Mouse (Mus musculus): ENCODE data around the gene Pomc. TPM values are rescaled to one million over a fixed set of nuclear protein-coding genes. Genes with fewer than 3 reads are reported as not detected.
"Not testable (repeated sequence)": the region's sequence is repeated elsewhere in the genome, so short reads cannot be mapped to it uniquely, and the experiment has no call there.

The Pomc gene
- polyA plus RNA-seq, 1 experiment from 2014 or later = 0.26 TPM

DNA sequence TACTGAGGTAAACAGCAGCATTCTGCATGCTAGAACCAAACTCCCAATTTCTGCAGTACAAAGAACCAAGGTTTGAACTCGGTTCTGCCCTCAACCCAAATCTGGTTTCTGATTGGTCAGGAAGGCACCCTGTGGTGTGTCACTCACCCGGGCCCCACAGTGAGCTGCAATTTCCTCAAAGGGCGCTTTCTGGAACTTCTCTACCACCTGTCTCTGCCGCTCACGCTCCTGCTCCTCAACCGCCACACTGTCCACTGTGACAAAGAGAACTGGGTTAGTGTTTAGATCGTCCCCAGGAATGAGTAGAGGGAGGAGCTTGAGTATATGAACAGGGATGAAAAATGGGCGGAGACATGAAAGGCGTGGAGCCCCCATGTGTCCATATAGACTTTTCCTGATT lies 13.6 kb downstream of the Pomc start:
- no peak for ATAC-seq (ENCODE audit: insufficient read depth)
- Histone ChIP-seq H3K27me3 (no peaks in the 10 kb centered on the region), H3K9me3 (replicated peaks) (no peaks in the 10 kb centered on the region), H3K9ac (no peak overlapping the region), H3K4me2 (no peak overlapping the region), H3K4me1 (replicated peaks) (no peaks in the 10 kb centered on the region), H3K36me3 (replicated peaks) (no peaks in the 10 kb centered on the region), H3K4me3 (replicated peaks) (no peak overlapping the region), H3K27ac (replicated peaks) (no peak overlapping the region)
- 43% methylated on average over 9 of the region's 9 CpGs for WGBS (ENCODE audit: insufficient replicate concordance)

DNA sequence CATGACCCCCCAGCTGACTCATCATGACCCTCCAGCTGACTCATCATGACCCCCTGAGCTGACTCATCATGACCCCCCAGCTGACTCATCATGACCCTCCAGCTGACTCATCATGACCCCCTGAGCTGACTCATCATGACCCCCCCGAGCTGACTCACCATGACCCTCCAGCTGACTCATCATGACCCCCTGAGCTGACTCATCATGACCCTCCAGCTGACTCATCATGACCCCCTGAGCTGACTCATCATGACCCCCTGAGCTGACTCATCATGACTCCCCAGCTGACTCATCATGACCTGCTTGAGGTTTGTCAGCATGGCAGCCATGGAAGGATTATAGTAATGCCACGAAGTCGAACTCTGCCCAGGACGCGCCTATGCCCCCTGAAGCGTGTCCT lies 18.4 kb downstream of the Pomc start:
- 69% methylated on average over 6 of the region's 6 CpGs for WGBS (ENCODE audit: insufficient replicate concordance)
- H3K27me3 ChIP-seq; ATAC-seq (ENCODE audit: insufficient read depth); H3K36me3 ChIP-seq (replicated peaks); H3K9me3 ChIP-seq (replicated peaks); H3K27ac ChIP-seq (replicated peaks); H3K9ac ChIP-seq; H3K4me2 ChIP-seq; H3K4me1 ChIP-seq (replicated peaks); H3K4me3 ChIP-seq (replicated peaks): not testable (repeated sequence)

DNA sequence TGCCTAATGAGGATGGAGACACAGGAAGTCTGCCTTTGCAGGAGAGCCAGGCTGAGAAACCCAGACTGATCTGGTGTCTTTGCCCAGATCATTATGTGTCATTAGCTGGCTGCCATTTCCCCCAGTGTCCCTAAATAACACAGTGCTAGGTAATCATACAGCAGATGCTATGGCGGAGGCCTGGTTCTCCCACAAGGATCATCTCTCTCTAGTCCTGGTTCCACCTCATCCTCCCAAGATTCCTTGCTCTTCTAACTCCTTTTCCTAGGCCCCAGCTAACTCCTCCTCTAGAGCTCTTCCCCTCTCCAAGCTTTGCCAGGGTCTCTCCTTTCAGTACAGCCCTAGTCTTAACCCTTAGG lies 26.2 kb downstream of the Pomc start:
- no peak for ATAC-seq (ENCODE audit: insufficient read depth)
- Histone ChIP-seq H3K9me3 (replicated peaks) (no peaks in the 10 kb centered on the region), H3K36me3 (replicated peaks) (no peaks in the 10 kb centered on the region), H3K4me1 (replicated peaks) (peaks cover 15% of the 10 kb centered on the region), H3K27ac (replicated peaks) (no peak overlapping the region), H3K9ac (no peak overlapping the region), H3K27me3 (peaks cover 26% of the 10 kb centered on the region), H3K4me3 (replicated peaks) (peak overlapping the region; percentile 44; the same call in 1 of the 2 replicates), H3K4me2 (peak overlapping the region; percentile 69)
- WGBS (ENCODE audit: insufficient replicate concordance) = 38% methylated on average over 1 of the region's 1 CpGs

DNA sequence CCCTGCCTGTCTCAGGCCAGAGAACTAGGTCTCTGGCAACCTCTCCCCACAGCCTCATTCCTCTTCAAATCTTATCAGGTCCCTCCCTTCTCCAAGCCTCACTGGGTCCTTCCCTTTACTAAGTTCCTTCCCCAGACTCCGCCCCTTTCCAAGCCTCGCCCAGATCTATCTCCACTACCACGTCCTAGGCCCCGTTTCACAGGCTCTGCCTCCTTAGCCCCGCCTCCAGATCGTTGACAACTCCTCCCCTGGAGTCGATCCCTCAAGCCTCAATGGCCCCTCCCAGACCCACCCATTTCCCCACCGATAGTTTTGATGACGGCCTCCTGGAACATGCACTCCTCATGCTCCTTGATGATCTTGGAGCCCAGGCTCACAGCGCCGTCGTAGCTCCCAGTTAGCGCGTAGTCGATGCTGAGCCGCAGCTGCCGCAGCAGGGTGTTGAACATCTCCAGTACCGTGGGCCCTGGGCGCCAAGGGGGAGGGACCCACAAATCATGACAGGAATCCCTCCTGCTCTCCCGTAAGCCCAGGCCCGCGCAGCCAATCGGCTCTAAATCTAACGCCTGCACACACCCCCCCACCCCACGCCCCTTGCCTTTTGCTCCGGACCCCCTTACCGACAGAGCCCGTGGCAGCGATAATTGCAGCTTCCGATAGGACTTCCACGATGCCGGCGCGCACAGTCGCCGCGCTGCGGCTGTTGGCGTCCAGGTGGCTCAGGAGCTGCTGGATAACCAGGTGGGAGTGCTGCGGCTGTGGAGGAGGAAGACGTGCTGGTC lies 26.8 kb downstream of the Pomc start:
- H3K36me3 ChIP-seq (replicated peaks) = no peaks in the 10 kb centered on the region
- no peaks in the 10 kb centered on the region for H3K9me3 ChIP-seq (replicated peaks)
- peak overlapping the region; percentile 69 for H3K4me2 ChIP-seq
- H3K27me3 ChIP-seq = peaks cover 26% of the 10 kb centered on the region
- under 1% methylated on average over 39 of the region's 41 CpGs for WGBS (ENCODE audit: insufficient replicate concordance)
- peak overlapping the region; percentile 44 for H3K4me3 ChIP-seq (replicated peaks)
- no peak overlapping the region for H3K27ac ChIP-seq (replicated peaks)
- no peak overlapping the region for H3K9ac ChIP-seq
- peaks cover 15% of the 10 kb centered on the region for H3K4me1 ChIP-seq (replicated peaks)
- peak; percentile 85 for ATAC-seq (ENCODE audit: insufficient read depth)

DNA sequence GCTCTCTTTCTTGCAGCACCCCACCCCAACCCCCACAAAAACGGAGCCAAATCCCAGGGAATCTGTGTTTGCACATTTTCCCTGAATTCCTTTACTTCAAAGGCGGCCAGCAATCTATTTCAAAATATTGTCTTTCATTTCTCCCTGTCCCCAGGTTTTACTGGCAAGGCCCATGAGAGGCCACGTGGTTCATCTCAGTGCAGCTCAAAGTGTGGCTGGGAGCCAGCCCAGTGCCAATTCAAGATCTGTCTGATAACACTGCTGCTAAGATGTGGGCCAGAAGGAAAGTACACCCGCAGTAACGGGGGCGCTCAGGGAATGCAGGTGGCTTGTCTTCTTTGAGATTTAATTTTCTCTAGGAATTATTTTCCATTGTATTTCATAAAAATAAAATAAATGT lies 27.5 kb downstream of the Pomc start:
- Histone ChIP-seq H3K9me3 (replicated peaks) (no peaks in the 10 kb centered on the region), H3K27me3 (peaks cover 26% of the 10 kb centered on the region), H3K36me3 (replicated peaks) (no peaks in the 10 kb centered on the region), H3K27ac (replicated peaks) (no peak overlapping the region), H3K4me1 (replicated peaks) (peaks cover 15% of the 10 kb centered on the region), H3K4me2 (peak overlapping the region; percentile 69), H3K9ac (no peak overlapping the region), H3K4me3 (replicated peaks) (no peak overlapping the region)
- no peak for ATAC-seq (ENCODE audit: insufficient read depth)
- WGBS (ENCODE audit: insufficient replicate concordance) = 16% methylated on average over 6 of the region's 6 CpGs

DNA sequence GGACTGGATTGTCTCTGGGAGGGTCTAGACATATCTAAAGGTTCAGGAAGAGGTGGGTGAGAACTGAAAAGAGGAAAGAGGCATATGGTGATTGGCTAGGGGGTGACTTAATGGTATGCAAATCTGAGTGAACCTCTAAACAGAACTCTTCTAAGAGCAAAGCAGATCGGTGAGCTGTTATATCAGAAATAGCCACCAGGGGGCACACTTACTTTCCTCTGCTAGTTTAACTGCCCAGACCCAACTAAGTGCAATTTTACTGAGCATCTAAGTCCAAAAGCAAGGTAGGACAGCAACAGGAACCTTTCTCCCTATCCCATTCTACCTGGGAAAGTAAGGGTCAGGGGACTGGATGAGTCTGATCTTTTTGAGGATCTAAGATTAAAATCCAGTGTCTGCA lies 29.0 kb downstream of the Pomc start:
- 0% methylated on average over 1 of the region's 1 CpGs for WGBS (ENCODE audit: insufficient replicate concordance)
- Histone ChIP-seq H3K4me3 (replicated peaks) (no peak overlapping the region), H3K9ac (no peak overlapping the region), H3K36me3 (replicated peaks) (no peaks in the 10 kb centered on the region), H3K27ac (replicated peaks) (no peak overlapping the region), H3K27me3 (peaks cover 26% of the 10 kb centered on the region), H3K4me1 (replicated peaks) (peaks cover 15% of the 10 kb centered on the region), H3K9me3 (replicated peaks) (no peaks in the 10 kb centered on the region), H3K4me2 (no peak overlapping the region)
- ATAC-seq (ENCODE audit: insufficient read depth) = no peak

DNA sequence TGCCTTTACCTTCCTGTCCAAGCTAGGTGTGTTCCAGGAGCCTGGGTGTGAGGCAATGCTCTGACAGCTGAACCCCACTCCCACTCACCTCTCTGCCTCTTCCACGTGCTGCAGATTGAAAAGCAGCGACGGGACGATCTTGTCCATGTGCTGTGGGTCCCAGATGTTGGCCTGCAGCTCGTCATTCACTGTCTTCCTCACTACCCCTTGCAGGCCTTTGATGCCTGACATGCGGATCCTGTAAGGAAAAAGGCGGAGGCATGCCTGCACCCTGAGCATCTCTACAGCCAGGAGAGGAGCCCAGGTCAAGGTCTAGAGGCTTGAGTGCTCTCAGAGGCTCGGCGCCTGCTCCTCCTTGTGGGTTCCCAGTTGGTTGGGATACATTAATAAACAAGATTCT lies 29.7 kb downstream of the Pomc start:
- no peaks in the 10 kb centered on the region for H3K9me3 ChIP-seq (replicated peaks)
- H3K4me2 ChIP-seq = no peak overlapping the region
- peaks cover 26% of the 10 kb centered on the region for H3K27me3 ChIP-seq
- no peak overlapping the region for H3K27ac ChIP-seq (replicated peaks)
- WGBS (ENCODE audit: insufficient replicate concordance) = 61% methylated on average over 9 of the region's 9 CpGs
- ATAC-seq (ENCODE audit: insufficient read depth) = no peak
- H3K4me3 ChIP-seq (replicated peaks) = no peak overlapping the region
- H3K9ac ChIP-seq = no peak overlapping the region
- H3K36me3 ChIP-seq (replicated peaks) = no peaks in the 10 kb centered on the region
- peaks cover 15% of the 10 kb centered on the region for H3K4me1 ChIP-seq (replicated peaks)

DNA sequence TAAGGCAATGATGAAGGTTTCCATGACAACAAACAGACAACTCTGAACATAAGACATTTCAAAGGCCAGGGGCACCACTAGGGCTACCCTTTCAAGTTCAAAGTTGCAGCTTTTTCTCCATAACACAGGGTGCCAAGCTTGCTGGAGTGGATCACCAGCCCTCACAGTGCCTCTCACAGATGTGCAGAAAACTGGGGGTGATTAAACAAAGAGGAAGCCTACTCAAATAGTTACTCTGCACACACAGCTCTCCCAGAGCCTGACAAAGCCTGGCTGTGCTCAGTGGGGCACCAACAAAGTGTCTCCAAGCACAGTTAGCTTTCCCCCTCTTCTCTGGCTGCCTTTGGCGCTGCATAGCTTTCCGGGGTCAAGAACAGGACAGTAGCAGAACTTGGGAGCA lies 35.2 kb downstream of the Pomc start:
- Histone ChIP-seq H3K36me3 (replicated peaks) (no peaks in the 10 kb centered on the region), H3K27me3 (no peaks in the 10 kb centered on the region), H3K4me3 (replicated peaks) (no peak overlapping the region), H3K9ac (no peak overlapping the region), H3K4me1 (replicated peaks) (no peaks in the 10 kb centered on the region), H3K4me2 (no peak overlapping the region), H3K27ac (replicated peaks) (no peak overlapping the region), H3K9me3 (replicated peaks) (no peaks in the 10 kb centered on the region)
- ATAC-seq (ENCODE audit: insufficient read depth) = no peak
- 25% methylated on average over 2 of the region's 2 CpGs for WGBS (ENCODE audit: insufficient replicate concordance)

DNA sequence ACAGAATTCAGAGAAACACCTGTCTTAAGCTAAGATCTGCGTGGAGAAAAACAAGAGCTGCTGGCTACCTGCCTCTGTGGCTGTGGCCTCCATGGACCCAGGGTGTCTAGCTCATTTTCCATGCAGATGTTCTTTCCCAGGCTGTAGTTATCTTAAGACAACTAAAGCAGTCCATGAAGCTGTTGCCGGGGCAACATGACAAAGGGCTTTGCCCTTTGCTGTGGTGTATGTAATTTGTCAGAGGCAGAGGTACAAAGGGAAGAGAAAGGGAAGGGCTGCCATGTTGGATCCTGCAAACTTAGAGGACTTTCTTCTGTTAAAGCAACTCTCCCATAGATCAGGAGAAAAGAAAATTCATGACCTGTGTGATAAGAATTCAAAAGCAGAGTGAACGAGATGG lies 36.3 kb downstream of the Pomc start:
- Histone ChIP-seq H3K9me3 (replicated peaks) (no peaks in the 10 kb centered on the region), H3K27me3 (no peaks in the 10 kb centered on the region), H3K4me3 (replicated peaks) (no peak overlapping the region), H3K4me2 (no peak overlapping the region), H3K4me1 (replicated peaks) (no peaks in the 10 kb centered on the region), H3K36me3 (replicated peaks) (no peaks in the 10 kb centered on the region), H3K27ac (replicated peaks) (no peak overlapping the region), H3K9ac (no peak overlapping the region)
- 71% methylated on average over 3 of the region's 3 CpGs for whole genome bisulfite sequencing (ENCODE audit: insufficient replicate concordance)
- no peak for ATAC-seq (ENCODE audit: insufficient read depth)

DNA sequence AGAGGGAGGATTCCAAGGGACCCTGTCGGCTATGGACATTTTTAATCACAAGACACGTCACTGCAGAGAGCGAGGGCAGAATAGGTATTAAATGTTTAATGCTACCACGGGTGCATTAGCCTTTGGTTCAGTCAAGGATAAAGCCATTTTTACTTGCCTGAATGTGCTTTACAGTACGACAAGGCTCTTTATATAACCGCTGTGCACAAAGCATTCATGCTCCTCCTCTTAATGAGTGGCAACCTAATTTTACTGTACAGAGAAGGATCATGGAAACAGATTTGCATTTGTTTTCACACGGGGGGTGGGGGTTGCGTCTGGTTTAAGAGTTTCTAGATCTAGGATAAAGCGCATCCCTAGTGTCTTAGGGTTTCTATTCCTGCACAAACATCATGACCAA lies 42.0 kb downstream of the Pomc start:
- Histone ChIP-seq H3K9ac (no peak overlapping the region), H3K27me3 (no peaks in the 10 kb centered on the region), H3K4me1 (replicated peaks) (no peaks in the 10 kb centered on the region), H3K9me3 (replicated peaks) (no peaks in the 10 kb centered on the region), H3K36me3 (replicated peaks) (no peaks in the 10 kb centered on the region), H3K27ac (replicated peaks) (no peak overlapping the region), H3K4me3 (replicated peaks) (no peak overlapping the region), H3K4me2 (no peak overlapping the region)
- WGBS (ENCODE audit: insufficient replicate concordance) = 64% methylated on average over 9 of the region's 9 CpGs
- ATAC-seq (ENCODE audit: insufficient read depth) = no peak

DNA sequence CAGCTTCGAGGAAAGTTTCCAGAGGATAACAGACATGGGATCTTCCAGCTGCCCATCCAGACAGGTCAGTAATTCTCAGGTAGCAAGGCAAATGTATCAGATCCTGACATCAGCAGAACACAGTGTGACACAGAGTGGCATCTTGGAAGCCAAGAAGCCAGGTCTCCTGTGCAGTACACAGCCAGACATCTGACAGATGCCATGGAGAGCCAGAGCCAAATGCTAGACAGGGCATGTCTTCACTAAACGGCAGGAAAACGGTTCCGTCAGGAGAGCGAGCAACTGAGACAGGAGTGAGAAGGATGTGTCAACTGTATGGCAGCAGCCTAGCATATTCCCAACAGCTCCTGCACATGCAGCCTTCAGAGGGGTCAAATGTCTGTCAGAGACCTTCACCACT lies 45.7 kb downstream of the Pomc start:
- Histone ChIP-seq H3K27ac (replicated peaks) (no peak overlapping the region), H3K4me1 (replicated peaks) (no peaks in the 10 kb centered on the region), H3K27me3 (no peaks in the 10 kb centered on the region), H3K4me3 (replicated peaks) (no peak overlapping the region), H3K4me2 (no peak overlapping the region), H3K9ac (no peak overlapping the region), H3K36me3 (replicated peaks) (no peaks in the 10 kb centered on the region), H3K9me3 (replicated peaks) (no peaks in the 10 kb centered on the region)
- no peak for ATAC-seq (ENCODE audit: insufficient read depth)
- WGBS (ENCODE audit: insufficient replicate concordance) = 81% methylated on average over 5 of the region's 5 CpGs

DNA sequence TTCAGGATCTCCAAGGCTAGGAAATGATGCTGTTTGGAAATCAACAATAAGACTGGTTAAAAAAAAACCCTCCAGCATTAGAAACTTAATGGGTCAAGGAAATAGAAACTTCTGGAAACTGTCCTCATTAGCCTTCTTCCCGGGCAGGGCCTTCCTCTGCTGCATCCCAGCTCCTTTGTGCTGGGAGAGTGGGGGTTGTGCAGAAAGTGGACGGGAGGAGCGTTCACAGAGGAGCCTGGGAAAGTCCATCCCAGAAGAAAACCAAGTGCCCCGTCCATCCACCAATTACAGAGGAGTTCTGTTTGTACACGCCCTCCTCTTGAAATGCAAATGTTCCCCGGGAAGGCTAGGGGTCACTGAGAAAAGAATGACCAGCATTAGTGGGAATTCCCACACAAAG lies 49.9 kb downstream of the Pomc start:
- H3K27ac ChIP-seq (replicated peaks) = no peak overlapping the region
- ATAC-seq (ENCODE audit: insufficient read depth) = no peak

More for the DNA sequence above, 49.9 kb downstream of the Pomc start:
- Histone ChIP-seq H3K4me3 (replicated peaks) (no peak overlapping the region), H3K4me2 (no peak overlapping the region), H3K27me3 (no peaks in the 10 kb centered on the region), H3K9me3 (replicated peaks) (no peaks in the 10 kb centered on the region), H3K9ac (no peak overlapping the region), H3K4me1 (replicated peaks) (no peaks in the 10 kb centered on the region), H3K36me3 (replicated peaks) (no peaks in the 10 kb centered on the region)
- 21% methylated on average over 6 of the region's 6 CpGs for WGBS (ENCODE audit: insufficient replicate concordance)

Data from liver, embryonic 15.5 days (tissue).